Mouse (Mus musculus) midbrain, embryonic 10.5 days (tissue): Measurements from ENCODE around the gene Jpt2. TPM values are rescaled to one million over a fixed set of nuclear protein-coding genes. Genes with fewer than 3 reads are reported as not detected.

Experiments
- DNase-seq: peaks from one replicate; pipeline ENCODE4 v3.0.0-alpha.2; 2017; ENCODE audit warnings: low spot score
- H3K27ac ChIP-seq: fragments of 300-500 bp; sonication (generic); replicated peaks from 2 replicates; pipeline ENCODE4 v1.5.1; 2016; ENCODE audit warnings: mild to moderate bottlenecking
- H3K27me3 ChIP-seq: fragments of 300-500 bp; sonication (generic); 2 replicates; pipeline ENCODE4 v1.6.1; 2016; ENCODE audit warnings: low read depth, mild to moderate bottlenecking; ENCODE audit not compliant: poor library complexity, severe bottlenecking
- H3K36me3 ChIP-seq: fragments of 300-500 bp; sonication (generic); 2 replicates; pipeline ENCODE4 v1.6.1; 2016; ENCODE audit warnings: mild to moderate bottlenecking, moderate library complexity
- H3K4me1 ChIP-seq: fragments of 300-500 bp; sonication (generic); 2 replicates; pipeline ENCODE4 v1.6.1; 2016
- H3K4me3 ChIP-seq: fragments of 300-500 bp; sonication (generic); 2 replicates; pipeline ENCODE4 v1.5.1; 2016; ENCODE audit warnings: mild to moderate bottlenecking, moderate library complexity
- H3K9me3 ChIP-seq: fragments of 300-500 bp; sonication (generic); replicated peaks from 2 replicates; pipeline ENCODE4 v1.6.1; 2016; ENCODE audit warnings: mild to moderate bottlenecking
- WGBS: fragments of 180-500 bp; shearing (Covaris S2); methylation state at CpG from one replicate; pipeline ENCODE4 v1.1.7; 2016; 5-methylcytosine and 5-hydroxymethylcytosine counted together
- polyA plus RNA-seq: library from polyadenylated mRNA; unstranded; fragments of >200 nt; fragmentation: Nextera tagmentation; extraction: Ambion mirVana; gene quantifications from 2 replicates; pipeline ENCODE4 v1.2.1, GENCODE M21; 2016

Jpt2 gene
- polyA plus RNA-seq, 1 experiment from 2014 or later = 466 TPM

GRCm38 (mm10) chr17:24900014-24900413, 60.5 kb downstream of the Jpt2 start:
- no peak for DNase-seq
- Histone ChIP-seq H3K4me1 (peaks cover 32% of the 10 kb centered on the region), H3K9me3 (no peaks in the 10 kb centered on the region), H3K27me3 (no peaks in the 10 kb centered on the region), H3K36me3 (peaks cover 84% of the 10 kb centered on the region), H3K4me3 (no peak overlapping the region), H3K27ac (no peak overlapping the region)
- 95% methylated on average over 6 of the region's 6 CpGs for WGBS

GRCm38 (mm10) chr17:24899153-24899552, 61.3 kb downstream of the Jpt2 start:
- Histone ChIP-seq H3K4me1 (peaks cover 37% of the 10 kb centered on the region), H3K36me3 (peaks cover 75% of the 10 kb centered on the region), H3K9me3 (no peaks in the 10 kb centered on the region), H3K4me3 (no peak overlapping the region), H3K27me3 (no peaks in the 10 kb centered on the region), H3K27ac (no peak overlapping the region)
- WGBS = 87% methylated on average over 5 of the region's 5 CpGs
- DNase-seq = no peak

GRCm38 (mm10) chr17:24898041-24898854, 62.2 kb downstream of the Jpt2 start:
- no peak overlapping the region for H3K27ac ChIP-seq
- 81% methylated on average over 4 of the region's 4 CpGs for WGBS
- DNase-seq = no peak
- no peaks in the 10 kb centered on the region for H3K27me3 ChIP-seq
- no peaks in the 10 kb centered on the region for H3K9me3 ChIP-seq
- peaks cover 72% of the 10 kb centered on the region for H3K36me3 ChIP-seq
- peak overlapping the region; percentile 91; the same call in 1 of the 2 replicates for H3K4me3 ChIP-seq
- H3K4me1 ChIP-seq = peaks cover 45% of the 10 kb centered on the region

- no peaks in the 10 kb centered on the region for H3K27me3 ChIP-seq
- H3K9me3 ChIP-seq = no peaks in the 10 kb centered on the region
- H3K4me3 ChIP-seq = peak overlapping the region; percentile 91
- DNase-seq = no peak
- peaks cover 72% of the 10 kb centered on the region for H3K36me3 ChIP-seq
- WGBS = 81% methylated on average over 4 of the region's 4 CpGs
- no peak overlapping the region for H3K27ac ChIP-seq
- peaks cover 45% of the 10 kb centered on the region for H3K4me1 ChIP-seq
These were observed 62.9 kb downstream of the Jpt2 start for GRCm38 (mm10) chr17:24897600-24897999.

GRCm38 (mm10) chr17:24896993-24897269, 63.6 kb downstream of the Jpt2 start:
- H3K36me3 ChIP-seq = peaks cover 72% of the 10 kb centered on the region
- peaks cover 45% of the 10 kb centered on the region for H3K4me1 ChIP-seq
- peak overlapping the region; percentile 91 for H3K4me3 ChIP-seq
- no peaks in the 10 kb centered on the region for H3K27me3 ChIP-seq
- DNase-seq = no peak
- WGBS = 47% methylated on average over 11 of the region's 11 CpGs
- H3K9me3 ChIP-seq = no peaks in the 10 kb centered on the region
- H3K27ac ChIP-seq = peak overlapping the region; percentile 91

GRCm38 (mm10) chr17:24896241-24896992, 64.1 kb downstream of the Jpt2 start, which contains the start of gene Nme3:
TSS of gene Nme3 (plus strand) at chr17:24896500.
- Histone ChIP-seq H3K4me1 (peaks cover 45% of the 10 kb centered on the region), H3K27ac (peak within 1 kb of the TSS; percentile 91), H3K9me3 (no peaks in the 10 kb centered on the region), H3K4me3 (peak within 1 kb of the TSS; percentile 91), H3K36me3 (peaks cover 72% of the 10 kb centered on the region), H3K27me3 (no peaks in the 10 kb centered on the region)
- DNase-seq = peak; percentile 79
- 1% methylated on average over 50 of the region's 50 CpGs for WGBS

- WGBS = 18% methylated on average over 23 of the region's 23 CpGs
- Histone ChIP-seq H3K4me3 (peak overlapping the region; percentile 91), H3K36me3 (peaks cover 72% of the 10 kb centered on the region), H3K27ac (peak overlapping the region; percentile 91), H3K4me1 (peaks cover 45% of the 10 kb centered on the region), H3K9me3 (no peaks in the 10 kb centered on the region), H3K27me3 (no peaks in the 10 kb centered on the region)
- DNase-seq = peak; percentile 33
These were observed 64.8 kb downstream of the Jpt2 start for GRCm38 (mm10) chr17:24895571-24896240.

DNA sequence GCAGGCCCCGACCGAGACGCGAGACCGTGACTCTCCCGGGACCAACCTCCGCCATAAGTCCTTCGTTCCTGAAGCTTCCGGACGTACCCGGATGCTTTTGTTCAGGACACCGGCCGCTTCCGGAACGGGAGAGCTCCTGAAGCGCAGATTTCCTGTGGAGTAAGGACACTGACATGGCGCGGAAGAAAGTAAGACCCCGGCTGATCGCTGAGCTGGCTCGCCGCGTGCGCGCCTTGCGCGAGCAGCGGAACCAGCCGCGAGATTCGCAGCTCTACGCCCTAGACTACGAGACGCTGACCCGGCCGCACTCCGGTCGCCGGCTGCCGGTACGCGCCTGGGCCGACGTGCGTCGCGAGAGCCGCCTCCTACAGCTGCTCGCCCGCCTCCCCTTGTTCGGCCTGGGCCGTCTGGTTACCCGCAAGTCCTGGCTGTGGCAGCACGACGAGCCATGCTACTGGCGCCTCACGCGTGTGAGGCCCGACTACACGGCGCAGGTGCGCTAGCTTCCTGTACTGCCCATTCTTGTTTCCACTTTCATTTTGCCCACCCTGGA, 65.4 kb downstream of the Jpt2 start, which contains the start of the genes Eme2 and Mrps34:
TSS of gene Eme2 (minus strand) at position 93 of the 553 bp plus-strand sequence.
TSS of gene Mrps34 (plus strand) at position 122 of the 553 bp plus-strand sequence.
- Histone ChIP-seq H3K27ac (peak within 1 kb of the TSS; percentile 91), H3K4me3 (peak within 1 kb of the TSS; percentile 91), H3K36me3 (peaks cover 72% of the 10 kb centered on the region), H3K9me3 (no peaks in the 10 kb centered on the region), H3K4me1 (peaks cover 45% of the 10 kb centered on the region), H3K27me3 (no peaks in the 10 kb centered on the region)
- under 1% methylated on average over 62 of the region's 62 CpGs for WGBS
- DNase-seq = peak; percentile 91

- H3K36me3 ChIP-seq = peaks cover 72% of the 10 kb centered on the region
- 11% methylated on average over 31 of the region's 31 CpGs for WGBS
These were observed 66.2 kb downstream of the Jpt2 start for GRCm38 (mm10) chr17:24894061-24894994.

GRCm38 (mm10) chr17:24893276-24893675, 67.2 kb downstream of the Jpt2 start:
- WGBS = 81% methylated on average over 2 of the region's 2 CpGs
- no peak for DNase-seq
- Histone ChIP-seq H3K9me3 (no peaks in the 10 kb centered on the region), H3K4me3 (peak overlapping the region; percentile 91; the same call in 1 of the 2 replicates), H3K36me3 (peaks cover 70% of the 10 kb centered on the region), H3K27ac (no peak overlapping the region), H3K27me3 (no peaks in the 10 kb centered on the region), H3K4me1 (peaks cover 49% of the 10 kb centered on the region)

More at GRCm38 (mm10) chr17:24894061-24894994, 66.2 kb downstream of the Jpt2 start:
- H3K4me3 ChIP-seq = peak overlapping the region; percentile 91
- H3K4me1 ChIP-seq = peaks cover 48% of the 10 kb centered on the region
- H3K27ac ChIP-seq = peak overlapping the region; percentile 91
- no peak for DNase-seq
- H3K27me3 ChIP-seq = no peaks in the 10 kb centered on the region
- no peaks in the 10 kb centered on the region for H3K9me3 ChIP-seq

GRCm38 (mm10) chr17:24892785-24893184, 67.7 kb downstream of the Jpt2 start:
- 92% methylated on average over 12 of the region's 12 CpGs for WGBS
- H3K4me1 ChIP-seq = peaks cover 49% of the 10 kb centered on the region
- peaks cover 65% of the 10 kb centered on the region for H3K36me3 ChIP-seq
- H3K9me3 ChIP-seq = no peaks in the 10 kb centered on the region
- H3K27me3 ChIP-seq = no peaks in the 10 kb centered on the region
- H3K4me3 ChIP-seq = peak overlapping the region; percentile 91; the same call in 1 of the 2 replicates
- DNase-seq = no peak
- no peak overlapping the region for H3K27ac ChIP-seq
